Mouse (Mus musculus) C2C12 (cell line): Measurements from ENCODE around the gene D430041D05Rik.

Experiments
- CTCF ChIP-seq: IDR thresholded peaks from one replicate; pipeline ENCODE4 v1.5.1; 2011; ENCODE audit not compliant: control insufficient read depth, insufficient read depth, insufficient read length
- MAX ChIP-seq: IDR thresholded peaks from one replicate; pipeline ENCODE4 v1.6.1; 2011; ENCODE audit warnings: mild to moderate bottlenecking, control low read depth
- MYOD1 ChIP-seq: IDR thresholded peaks from one replicate; pipeline ENCODE4 v1.6.1; 2011; ENCODE audit warnings: low read depth; ENCODE audit not compliant: control insufficient read depth, insufficient read length

GRCm38 (mm10) chr2:104379304-104379703, 31.5 kb downstream of the D430041D05Rik start:
- no peak for TF ChIP-seq CTCF
- no peak for TF ChIP-seq MYOD1
- no peak for TF ChIP-seq MAX
